Mouse (Mus musculus): ENCODE data around the gene Hbq1b. TPM values are rescaled to one million over a fixed set of nuclear protein-coding genes. Genes with fewer than 3 reads are reported as not detected.
"Not testable (repeated sequence)": the region's sequence is repeated elsewhere in the genome, so short reads cannot be mapped to it uniquely, and the experiment has no call there.

The Hbq1b gene
- polyA plus RNA-seq, 1 experiment from 2014 or later: 2.4 TPM

GRCm38 (mm10) chr11:32296203-32296602 is 9.4 kb downstream of the Hbq1b start, which contains the start of gene Hba-a2:
Gene Hba-a2, plus strand, starts transcription at chr11:32296489.
- no CpG with 5 or more reads among the region's 4 CpGs for WGBS
- H3K4me3 ChIP-seq (replicated peaks); H3K4me1 ChIP-seq; H3K36me3 ChIP-seq (replicated peaks); H3K4me2 ChIP-seq; ATAC-seq (ENCODE audit: low FRiP score); H3K27me3 ChIP-seq; H3K27ac ChIP-seq; H3K9me3 ChIP-seq; H3K9ac ChIP-seq: not testable (repeated sequence)

GRCm38 (mm10) chr11:32297417-32297816 is 10.7 kb downstream of the Hbq1b start:
- H3K4me2 ChIP-seq; H3K4me1 ChIP-seq; H3K9me3 ChIP-seq; H3K9ac ChIP-seq; H3K4me3 ChIP-seq (replicated peaks); H3K36me3 ChIP-seq (replicated peaks); ATAC-seq (ENCODE audit: low FRiP score); H3K27ac ChIP-seq: not testable (repeated sequence)
- peaks cover 15% of the 10 kb centered on the region for H3K27me3 ChIP-seq
- WGBS: 42% methylated on average over 2 of the region's 2 CpGs

GRCm38 (mm10) chr11:32297866-32298531 is 11.2 kb downstream of the Hbq1b start:
- Histone ChIP-seq H3K27ac (no peak overlapping the region), H3K9ac (no peak overlapping the region), H3K27me3 (peaks cover 18% of the 10 kb centered on the region), H3K4me3 (replicated peaks) (no peak overlapping the region), H3K4me1 (no peaks in the 10 kb centered on the region), H3K9me3 (no peaks in the 10 kb centered on the region), H3K36me3 (replicated peaks) (no peaks in the 10 kb centered on the region), H3K4me2 (no peak overlapping the region)
- WGBS: 86% methylated on average over 1 of the region's 1 CpGs
- ATAC-seq (ENCODE audit: low FRiP score): no peak

- Histone ChIP-seq H3K27me3 (peaks cover 18% of the 10 kb centered on the region), H3K9ac (no peak overlapping the region), H3K4me1 (no peaks in the 10 kb centered on the region), H3K36me3 (replicated peaks) (no peaks in the 10 kb centered on the region), H3K4me3 (replicated peaks) (no peak overlapping the region), H3K27ac (no peak overlapping the region), H3K4me2 (no peak overlapping the region), H3K9me3 (no peaks in the 10 kb centered on the region)
- WGBS: 97% methylated on average over 2 of the region's 2 CpGs
- ATAC-seq (ENCODE audit: low FRiP score): no peak
These were observed 11.8 kb downstream of the Hbq1b start for GRCm38 (mm10) chr11:32298532-32298918.

GRCm38 (mm10) chr11:32299865-32300264 is 13.1 kb downstream of the Hbq1b start, which contains the start of gene Hbq1a:
Gene Hbq1a, plus strand, starts transcription at chr11:32300069.
- not testable (repeated sequence) for H3K36me3 ChIP-seq (replicated peaks); H3K9ac ChIP-seq; H3K9me3 ChIP-seq; H3K4me1 ChIP-seq; H3K27ac ChIP-seq
- 10% methylated on average over 16 of the region's 16 CpGs for WGBS
- 0 out of 2 replicates have a peak, but pooled peaks have one; percentile 41 for ATAC-seq (ENCODE audit: low FRiP score)
- peak within 1 kb of the TSS; percentile 47 for H3K4me2 ChIP-seq
- H3K27me3 ChIP-seq: peaks cover 18% of the 10 kb centered on the region
- H3K4me3 ChIP-seq (replicated peaks): 0 out of 2 replicates have a peak within 1 kb of the TSS, but pooled peaks have one; percentile 13

GRCm38 (mm10) chr11:32300279-32301267 is 13.8 kb downstream of the Hbq1b start:
- Histone ChIP-seq H3K27ac (no peak overlapping the region), H3K27me3 (peaks cover 18% of the 10 kb centered on the region), H3K4me3 (replicated peaks) (0 out of 2 replicates have a peak overlapping the region, but pooled peaks have one; percentile 13), H3K4me1 (no peaks in the 10 kb centered on the region), H3K9ac (no peak overlapping the region), H3K9me3 (no peaks in the 10 kb centered on the region), H3K36me3 (replicated peaks) (no peaks in the 10 kb centered on the region), H3K4me2 (peak overlapping the region; percentile 47)
- no peak for ATAC-seq (ENCODE audit: low FRiP score)
- WGBS: 59% methylated on average over 16 of the region's 17 CpGs

GRCm38 (mm10) chr11:32301506-32301905 is 14.7 kb downstream of the Hbq1b start:
- Histone ChIP-seq H3K9ac (no peak overlapping the region), H3K9me3 (no peaks in the 10 kb centered on the region), H3K4me2 (no peak overlapping the region), H3K27ac (no peak overlapping the region), H3K36me3 (replicated peaks) (no peaks in the 10 kb centered on the region), H3K27me3 (peaks cover 18% of the 10 kb centered on the region), H3K4me1 (no peaks in the 10 kb centered on the region), H3K4me3 (replicated peaks) (no peak overlapping the region)
- no peak for ATAC-seq (ENCODE audit: low FRiP score)
- WGBS: 77% methylated on average over 1 of the region's 1 CpGs

GRCm38 (mm10) chr11:32302824-32303419 is 16.2 kb downstream of the Hbq1b start:
- 43% methylated on average over 2 of the region's 2 CpGs for WGBS
- H3K4me2 ChIP-seq: no peak overlapping the region
- H3K27me3 ChIP-seq: peaks cover 18% of the 10 kb centered on the region
- H3K9me3 ChIP-seq: no peaks in the 10 kb centered on the region
- no peak overlapping the region for H3K4me3 ChIP-seq (replicated peaks)
- no peak overlapping the region for H3K9ac ChIP-seq
- H3K36me3 ChIP-seq (replicated peaks): no peaks in the 10 kb centered on the region
- no peak for ATAC-seq (ENCODE audit: low FRiP score)
- no peak overlapping the region for H3K27ac ChIP-seq
- H3K4me1 ChIP-seq: no peaks in the 10 kb centered on the region

- no peak overlapping the region for H3K27ac ChIP-seq
- H3K36me3 ChIP-seq (replicated peaks): no peaks in the 10 kb centered on the region
- ATAC-seq (ENCODE audit: low FRiP score): no peak
- no peak overlapping the region for H3K9ac ChIP-seq
- WGBS: 94% methylated on average over 1 of the region's 1 CpGs
- no peak overlapping the region for H3K4me3 ChIP-seq (replicated peaks)
- H3K4me1 ChIP-seq: no peaks in the 10 kb centered on the region
- H3K27me3 ChIP-seq: peaks cover 18% of the 10 kb centered on the region
- H3K4me2 ChIP-seq: no peak overlapping the region
- no peaks in the 10 kb centered on the region for H3K9me3 ChIP-seq
These were observed 16.7 kb downstream of the Hbq1b start for GRCm38 (mm10) chr11:32303455-32303854.

GRCm38 (mm10) chr11:32307006-32307405 is 20.2 kb downstream of the Hbq1b start:
- WGBS: 61% methylated on average over 1 of the region's 1 CpGs
- H3K27me3 ChIP-seq: peaks cover 3% of the 10 kb centered on the region; the same call in 1 of the 2 replicates
- H3K4me3 ChIP-seq (replicated peaks): no peak overlapping the region
- H3K9me3 ChIP-seq: no peaks in the 10 kb centered on the region
- no peak overlapping the region for H3K27ac ChIP-seq
- H3K4me1 ChIP-seq: 0 out of 2 replicates have a peak, but pooled peaks cover 2% of the 10 kb centered on the region
- no peaks in the 10 kb centered on the region for H3K36me3 ChIP-seq (replicated peaks)
- H3K9ac ChIP-seq: no peak overlapping the region
- H3K4me2 ChIP-seq: no peak overlapping the region
- no peak for ATAC-seq (ENCODE audit: low FRiP score)

GRCm38 (mm10) chr11:32309446-32309845 is 22.7 kb downstream of the Hbq1b start:
- no peak for ATAC-seq (ENCODE audit: low FRiP score)
- no peaks in the 10 kb centered on the region for H3K36me3 ChIP-seq (replicated peaks)
- no peaks in the 10 kb centered on the region for H3K27me3 ChIP-seq
- no peak overlapping the region for H3K9ac ChIP-seq
- H3K9me3 ChIP-seq: no peaks in the 10 kb centered on the region
- 0 out of 2 replicates have a peak, but pooled peaks cover 2% of the 10 kb centered on the region for H3K4me1 ChIP-seq
- H3K4me3 ChIP-seq (replicated peaks): no peak overlapping the region
- 45% methylated on average over 4 of the region's 4 CpGs for WGBS
- H3K27ac ChIP-seq: no peak overlapping the region
- H3K4me2 ChIP-seq: no peak overlapping the region

GRCm38 (mm10) chr11:32309928-32310327 is 23.2 kb downstream of the Hbq1b start:
- no peaks in the 10 kb centered on the region for H3K36me3 ChIP-seq (replicated peaks)
- H3K27me3 ChIP-seq: no peaks in the 10 kb centered on the region
- 77% methylated on average over 3 of the region's 3 CpGs for WGBS
- H3K4me2 ChIP-seq: no peak overlapping the region
- no peak overlapping the region for H3K27ac ChIP-seq
- no peak for ATAC-seq (ENCODE audit: low FRiP score)
- no peaks in the 10 kb centered on the region for H3K9me3 ChIP-seq
- H3K9ac ChIP-seq: no peak overlapping the region
- H3K4me1 ChIP-seq: 0 out of 2 replicates have a peak, but pooled peaks cover 2% of the 10 kb centered on the region
- H3K4me3 ChIP-seq (replicated peaks): no peak overlapping the region

Data from forebrain, embryonic 12.5 days (tissue).